Mouse (Mus musculus) testis, postnatal 14 days (tissue): ENCODE measurements around the gene Scn5a.
A peak's percentile ranks its signal among the peaks of the same experiment; 100 is the strongest.

ENCODE experiments used
- DNase-seq: peaks from one replicate; pipeline ENCODE4 v3.0.0; 2021; ENCODE audit warnings: low spot score

Scn5a gene

GRCm38 (mm10) chr9:119578636-119579438 lies at the start of gene Scn5a:
Gene Scn5a, minus strand, starts transcription at chr9:119579016.
- peak; percentile 34 for DNase-seq

DNA sequence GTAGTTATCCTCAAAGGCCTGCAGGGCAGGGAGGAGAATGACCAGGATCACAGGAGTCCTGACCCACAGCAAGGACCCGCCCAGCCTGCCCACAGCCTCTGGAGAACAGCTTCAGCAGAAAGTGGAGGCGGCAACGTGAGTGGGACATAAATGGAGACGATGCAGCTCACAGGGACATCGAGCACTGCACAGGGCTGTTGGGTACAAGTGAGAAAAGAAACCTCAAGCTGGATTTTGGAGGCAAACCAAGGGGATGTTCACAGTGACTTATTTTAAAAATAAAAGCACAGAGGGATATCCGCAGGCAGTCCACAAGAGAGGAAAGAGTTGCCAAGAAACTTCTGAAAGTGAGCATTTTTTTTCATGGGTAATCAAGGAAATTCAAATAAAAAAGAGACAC lies 48.4 kb upstream of the Scn5a start:
- DNase-seq, result no peak

- no peak for DNase-seq
Observed at GRCm38 (mm10) chr9:119624151-119624550, 45.3 kb upstream of the Scn5a start.

- DNase-seq, result no peak
Observed at GRCm38 (mm10) chr9:119614798-119615197, 36.0 kb upstream of the Scn5a start.

DNA sequence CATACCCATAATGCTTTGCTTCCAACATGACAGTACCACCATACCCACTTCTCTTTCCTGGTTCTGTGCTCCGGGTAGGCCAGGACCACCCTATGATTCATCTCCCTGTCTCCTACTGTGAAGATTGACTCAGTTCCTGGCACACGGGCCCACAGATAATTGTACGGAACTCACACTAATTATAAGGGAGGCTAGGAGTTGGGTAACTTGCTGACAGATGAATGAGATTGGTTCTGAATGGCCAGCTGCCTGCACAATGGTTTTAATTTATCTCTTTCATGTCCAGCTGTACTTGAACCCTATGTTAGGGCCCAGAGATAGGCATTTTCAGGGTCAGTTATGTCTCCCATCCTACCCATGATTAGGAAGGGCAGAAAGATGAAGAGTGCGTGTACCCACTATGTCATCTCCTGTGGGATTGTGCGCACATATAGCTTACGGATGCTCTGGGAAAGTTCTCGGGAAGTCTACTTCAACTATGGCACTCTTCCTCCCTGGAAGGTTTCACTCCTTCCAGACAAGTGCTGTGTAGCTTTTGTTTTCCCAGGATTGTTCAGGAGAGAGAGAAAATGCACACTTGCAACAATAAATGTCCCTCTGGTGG lies 31.8 kb upstream of the Scn5a start:
- DNase-seq, result no peak

DNA sequence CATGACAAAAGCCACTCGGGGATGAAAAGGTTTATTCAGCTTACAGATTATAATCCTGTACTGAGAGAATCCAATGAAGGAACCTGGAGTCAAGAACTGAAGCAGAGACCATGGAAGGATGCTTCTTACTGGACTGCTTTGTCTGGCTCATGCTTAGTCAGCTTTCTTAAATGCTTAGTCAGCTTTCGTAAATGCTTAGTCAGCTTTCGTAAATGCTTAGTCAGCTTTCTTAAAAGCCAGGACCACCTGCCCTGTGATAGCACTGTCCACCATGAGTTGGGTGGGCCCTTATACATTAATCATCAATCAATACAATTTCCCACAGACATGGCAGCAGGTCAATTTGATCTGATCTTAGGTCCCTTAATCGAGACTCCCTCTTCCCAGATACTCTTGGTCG lies 28.1 kb upstream of the Scn5a start:
- DNase-seq, result no peak

- DNase-seq, result no peak
Observed at GRCm38 (mm10) chr9:119604607-119605006, 25.8 kb upstream of the Scn5a start.

DNA sequence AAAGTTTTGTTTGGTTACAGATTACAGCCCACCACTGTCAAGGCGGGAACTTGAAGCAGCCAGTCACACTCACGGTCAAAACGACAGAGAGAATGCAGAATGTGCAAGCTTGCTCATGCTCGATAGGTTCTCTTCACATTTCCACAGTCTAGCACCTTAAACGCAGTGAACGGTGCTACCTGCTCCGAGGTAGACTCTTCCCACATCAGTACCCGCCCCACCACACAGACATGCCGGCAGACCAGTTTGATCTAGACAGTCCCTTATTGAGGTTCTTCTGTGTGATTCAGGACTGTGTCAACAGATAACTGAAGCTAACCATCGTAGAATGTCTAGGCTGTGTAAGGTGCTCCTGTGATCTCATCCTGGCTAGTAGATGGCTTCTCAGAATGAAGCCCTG lies 19.7 kb upstream of the Scn5a start:
- DNase-seq, result no peak

DNA sequence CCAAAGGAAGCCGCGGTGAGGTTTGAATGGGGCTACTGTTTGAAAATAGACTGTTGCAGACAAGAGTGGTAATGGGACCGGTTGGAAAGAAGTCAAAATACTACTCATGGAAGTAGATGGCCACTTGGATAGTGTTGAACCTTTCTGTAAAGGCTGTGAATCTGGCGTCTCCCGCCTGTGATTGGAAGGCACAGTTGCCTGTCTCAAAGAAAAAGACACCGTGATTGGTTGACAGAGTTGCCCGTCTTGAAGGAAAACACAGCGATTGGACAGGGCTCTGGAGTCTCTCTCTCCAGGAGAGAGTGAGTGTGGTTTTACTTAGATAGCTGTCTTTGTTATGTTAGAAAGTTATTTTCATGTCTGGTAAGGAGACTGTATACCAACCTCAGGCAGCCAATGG lies 18.5 kb upstream of the Scn5a start:
- DNase-seq, result peak; percentile 85

DNA sequence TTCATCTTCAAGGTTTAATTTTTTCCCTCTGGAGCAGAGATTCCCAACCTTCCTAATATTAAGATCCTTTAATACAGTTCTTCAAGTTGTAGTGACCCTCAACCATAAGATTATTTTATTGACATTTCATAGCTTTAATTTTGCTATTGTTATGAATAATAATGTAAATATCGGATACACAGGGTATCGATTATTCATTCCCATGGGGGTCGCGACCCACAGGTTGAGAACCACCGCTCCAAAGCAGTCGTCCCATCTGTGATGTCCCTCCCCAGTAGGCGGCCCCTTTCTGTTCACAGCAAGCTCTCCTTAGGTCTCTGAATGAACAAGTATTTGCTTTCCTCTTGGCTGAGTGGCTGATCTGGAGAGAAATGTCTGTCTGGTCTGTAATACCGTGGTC lies 10.8 kb upstream of the Scn5a start:
- DNase-seq, result no peak

DNA sequence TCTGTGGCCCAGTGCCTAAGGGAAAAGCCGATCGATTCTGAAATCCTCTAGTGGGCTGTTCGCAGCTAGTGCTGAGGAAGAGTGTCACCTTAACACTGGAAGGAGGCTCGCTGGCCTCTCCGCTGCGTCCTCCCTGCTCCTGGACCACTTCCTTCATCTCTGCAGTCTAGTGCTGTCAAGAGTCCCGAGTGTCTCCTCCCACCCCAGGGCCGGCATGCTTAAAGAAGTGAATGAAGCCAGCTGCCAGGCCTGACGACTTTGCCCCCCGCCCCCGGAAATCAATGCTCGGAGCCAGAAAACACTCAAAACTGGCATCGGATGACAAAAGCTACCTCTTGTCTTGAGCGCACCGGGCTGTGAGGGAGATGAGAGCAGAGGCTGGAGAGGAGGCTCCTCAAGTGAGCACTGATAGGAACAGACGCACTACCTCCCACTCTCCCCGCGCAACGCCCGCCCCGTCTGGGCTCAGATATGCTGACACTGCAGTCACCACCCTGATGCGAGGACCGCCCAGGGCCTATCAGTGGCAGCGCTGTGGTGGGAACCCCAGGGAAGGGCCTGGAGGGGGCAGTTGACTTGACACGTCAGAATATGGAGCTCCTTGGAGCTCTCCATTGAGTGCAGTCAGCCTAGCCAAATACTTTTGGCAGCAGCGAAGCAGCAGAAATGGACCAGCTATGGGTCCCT lies 10.1 kb upstream of the Scn5a start:
- DNase-seq, result no peak

DNA sequence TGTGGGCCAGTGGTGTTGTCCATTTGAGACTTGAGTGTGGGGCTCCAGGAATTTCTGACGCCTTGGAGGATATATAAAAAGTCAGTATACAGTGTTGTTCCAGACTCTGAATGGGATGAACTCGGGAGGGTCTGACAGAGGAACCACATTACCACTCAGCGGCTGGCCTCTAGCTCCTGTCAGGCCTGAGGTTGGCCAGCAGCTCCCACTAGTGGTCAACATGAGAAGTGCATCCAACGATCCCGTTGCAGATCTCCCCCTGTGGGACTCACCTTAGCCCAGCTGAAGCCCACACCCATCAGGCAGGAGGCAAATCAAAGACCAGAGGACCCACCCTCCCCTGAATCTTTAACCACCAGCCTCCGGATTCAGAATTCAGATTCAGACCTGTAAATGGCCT lies 1.9 kb upstream of the Scn5a start:
- DNase-seq, result peak; percentile 76

- no peak for DNase-seq
Observed at GRCm38 (mm10) chr9:119580187-119580586, 1.4 kb upstream of the Scn5a start.

DNA sequence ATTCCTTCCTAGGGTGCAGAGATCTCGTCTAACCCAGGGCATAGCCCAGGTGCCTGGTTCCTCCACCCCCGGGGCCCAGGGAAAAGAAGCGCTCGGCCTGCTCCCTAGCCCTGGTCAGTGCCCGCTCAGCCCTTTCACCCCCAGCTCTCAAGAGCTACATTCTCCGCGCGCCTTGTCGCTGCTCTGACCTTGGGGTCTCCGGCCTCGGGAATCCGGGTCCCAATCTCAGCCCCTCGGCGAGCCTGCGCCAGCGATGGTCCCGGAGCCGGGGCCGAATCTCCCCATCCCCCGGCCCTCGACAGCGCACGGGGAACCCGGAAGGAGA lies 543 bp downstream of the Scn5a start:
- no peak for DNase-seq

- DNase-seq, result no peak
Observed at GRCm38 (mm10) chr9:119576977-119577376, 1.8 kb downstream of the Scn5a start.

GRCm38 (mm10) chr9:119575732-119576131 lies 3.1 kb downstream of the Scn5a start:
- no peak for DNase-seq

- no peak for DNase-seq
Observed at GRCm38 (mm10) chr9:119574366-119574765, 4.5 kb downstream of the Scn5a start.

DNA sequence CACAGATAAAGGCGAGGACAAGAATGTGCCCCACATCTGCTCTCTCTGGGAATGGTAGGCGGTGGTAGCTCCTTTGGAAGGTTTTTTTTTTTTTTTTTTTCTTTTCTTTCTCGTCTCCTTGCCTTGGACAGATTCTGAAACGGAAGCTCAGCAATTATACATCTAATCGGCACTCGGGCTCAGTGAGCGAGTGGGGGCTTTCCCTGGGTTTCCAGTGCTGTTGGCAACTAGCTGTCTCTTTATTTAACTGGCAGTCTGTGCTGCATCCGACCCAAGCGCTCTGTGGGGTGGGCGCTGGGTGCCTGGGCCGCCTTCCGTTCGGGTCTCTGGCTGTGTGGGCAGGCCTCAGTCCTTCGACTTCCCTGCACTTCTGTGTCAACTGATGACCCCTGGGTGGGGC lies 5.8 kb downstream of the Scn5a start:
- no peak for DNase-seq

GRCm38 (mm10) chr9:119571411-119571888 lies 7.4 kb downstream of the Scn5a start:
- no peak for DNase-seq

DNA sequence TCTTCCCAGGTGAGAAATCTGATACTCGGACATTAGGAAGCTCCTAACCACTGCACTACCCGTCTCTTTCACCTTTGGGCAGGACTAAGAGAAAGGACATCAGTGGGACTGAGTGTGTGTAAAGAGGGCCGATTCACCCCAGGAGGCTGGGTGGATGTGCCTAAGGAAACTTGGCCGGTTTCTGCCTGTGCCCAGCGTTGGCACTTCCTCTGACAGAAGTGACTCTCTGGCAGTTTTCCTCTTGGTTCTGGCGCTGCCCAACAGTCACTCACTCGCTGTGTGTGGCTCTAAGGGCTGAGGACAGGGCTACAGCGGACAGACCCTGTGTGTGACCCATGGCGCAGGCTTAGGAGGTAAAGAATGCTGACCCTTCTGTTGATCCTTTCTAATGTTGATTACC lies 8.2 kb downstream of the Scn5a start:
- DNase-seq, result no peak

GRCm38 (mm10) chr9:119568732-119569131 lies 10.1 kb downstream of the Scn5a start:
- DNase-seq, result no peak

GRCm38 (mm10) chr9:119567800-119568199 lies 11.0 kb downstream of the Scn5a start:
- no peak for DNase-seq

DNA sequence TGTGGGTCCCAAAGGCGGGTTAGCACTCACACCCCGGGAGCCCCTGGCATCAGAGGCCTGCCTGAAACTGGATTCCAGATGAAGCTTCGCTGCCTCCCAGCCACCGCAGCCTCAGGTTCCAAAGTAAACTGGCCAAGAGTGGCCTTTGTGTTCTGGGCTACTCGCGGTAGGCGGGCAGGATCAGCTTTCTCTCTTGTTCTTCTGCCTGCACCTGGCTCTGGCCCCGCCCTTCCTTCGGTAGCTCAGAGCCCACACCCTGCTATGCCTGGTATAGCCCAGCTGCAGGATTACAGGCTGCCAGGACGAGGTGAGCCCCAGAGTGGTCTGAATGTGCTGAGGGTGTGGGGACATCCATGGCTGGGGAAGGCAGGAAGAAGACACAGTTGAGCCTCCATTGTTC lies 12.6 kb downstream of the Scn5a start:
- DNase-seq, result no peak
